Comparison of ENCODE assay signal across 10 mouse cellular contexts in the genomic region with DNA sequence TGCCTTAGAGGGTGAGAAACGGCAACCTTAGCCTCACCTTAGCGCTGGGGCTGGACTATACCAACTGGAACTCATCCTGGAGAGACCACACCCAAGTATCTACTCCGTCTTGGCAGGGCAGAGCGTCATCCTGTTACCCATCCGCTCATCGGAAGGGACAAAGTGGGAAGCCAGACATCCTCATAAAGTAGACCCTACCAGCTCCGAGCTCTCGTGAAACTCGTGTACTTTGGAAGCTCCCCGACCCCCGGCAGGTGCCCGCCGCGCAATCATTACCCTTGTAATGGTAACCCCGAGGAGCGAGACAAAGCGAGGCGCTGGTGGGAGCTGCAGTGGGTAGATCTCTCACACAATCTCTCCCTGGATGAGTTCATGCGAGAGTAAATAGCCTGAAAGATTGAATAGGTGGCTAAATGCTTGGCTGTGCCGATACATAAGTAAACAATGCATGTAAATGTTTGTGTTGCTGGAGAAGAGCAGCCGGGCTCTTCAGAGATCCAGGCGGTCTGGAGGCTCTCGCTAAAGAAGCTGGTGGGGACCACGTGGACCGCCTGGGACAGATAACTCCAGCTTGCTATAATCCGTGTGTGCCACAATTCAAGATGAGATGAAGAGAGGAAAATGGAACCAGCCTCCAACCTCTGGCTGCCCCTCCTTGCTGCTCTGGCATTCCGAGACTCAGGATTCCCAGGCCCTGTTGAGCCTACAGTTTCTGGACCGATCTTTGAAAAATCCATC. TPM values are rescaled to one million over a fixed set of nuclear protein-coding genes. Genes with fewer than 3 reads are reported as not detected.
DNase-seq lines count a peak whose midpoint lies in the region; ATAC-seq and TF ChIP-seq lines count a peak whose summit lies in the region.
"Had no signal": no experiment of that assay in that cellular context is flagged by ENCODE, and none has a peak within 500 bp of the region (broad histone marks: within the 10 kb centered on the region; RNA-seq: fewer than 3 reads in every experiment).

No protein-coding gene starts in this region.

- peaks cover 76% of the 10 kb centered on the region for H3K4me1 ChIP-seq in E14TG2a.4 (replicated peaks; ENCODE audit: low read depth, low read length)
- peaks cover 26% of the 10 kb centered on the region for H3K4me1 ChIP-seq in forebrain, embryonic 12.5 days
- peaks cover 38% of the 10 kb centered on the region for H3K4me1 ChIP-seq in midbrain, embryonic 10.5 days

- peak; percentile 6 to 9 for DNase-seq in cerebellum, postnatal 36 days
- DNase-seq in cerebellum, adult 9-10 months = no peak
- DNase-seq in midbrain, embryonic 10.5 days (ENCODE audit: low spot score) = peak; percentile 43
- no peak for DNase-seq in thymus, postnatal 10 days (ENCODE audit: low spot score in 2 of 2)
- no peak for DNase-seq in spleen, postnatal 36 days (ENCODE audit: low spot score in 2 of 2)

- peak overlapping the region; percentile 56 for H3K9ac ChIP-seq in forebrain, embryonic 12.5 days

- H3K4me3 ChIP-seq in E14TG2a.4 (replicated peaks; ENCODE audit: low read length) = peak overlapping the region; percentile 83
- peak overlapping the region; percentile 50 for H3K4me3 ChIP-seq in forebrain, embryonic 12.5 days (replicated peaks)
- peak overlapping the region; percentile 61 for H3K4me3 ChIP-seq in midbrain, embryonic 10.5 days
- H3K4me3 ChIP-seq: megakaryocyte, embryonic 14.5 days had no signal

- H3K27ac ChIP-seq in forebrain, embryonic 12.5 days = no peak overlapping the region
- H3K27ac ChIP-seq in midbrain, embryonic 10.5 days (replicated peaks) = peak overlapping the region; percentile 71

- H3K36me3 ChIP-seq in E14TG2a.4 (ENCODE audit: insufficient read depth, low read length) = no peaks in the 10 kb centered on the region
- H3K36me3 ChIP-seq in forebrain, embryonic 12.5 days (replicated peaks) = no peaks in the 10 kb centered on the region
- no peaks in the 10 kb centered on the region for H3K36me3 ChIP-seq in midbrain, embryonic 10.5 days

- H3K4me2 ChIP-seq in forebrain, embryonic 12.5 days = peak overlapping the region; percentile 96

- ATAC-seq in forebrain, embryonic 12.5 days (ENCODE audit: low FRiP score) = peak; percentile 60
- no peak for ATAC-seq in erythroid progenitor cell, adult 5-6 weeks (replicated peaks; ENCODE audit: low FRiP score, poor library complexity, severe bottlenecking)

- peaks cover 59% of the 10 kb centered on the region for H3K27me3 ChIP-seq in E14TG2a.4 (ENCODE audit: insufficient read depth, low read length)
- H3K27me3 ChIP-seq in forebrain, embryonic 12.5 days = peaks cover 66% of the 10 kb centered on the region
- H3K27me3 ChIP-seq in midbrain, embryonic 10.5 days (ENCODE audit: low read depth, poor library complexity, severe bottlenecking) = peaks cover 80% of the 10 kb centered on the region

- TF ChIP-seq CTCF in E14TG2a.4 (conservative IDR thresholded peaks at IDR 0.05; ENCODE audit: low read length) = no peak

- H3K9me3 ChIP-seq in E14TG2a.4 (ENCODE audit: low read length) = no peaks in the 10 kb centered on the region
- no peaks in the 10 kb centered on the region for H3K9me3 ChIP-seq in forebrain, embryonic 12.5 days
- H3K9me3 ChIP-seq in midbrain, embryonic 10.5 days (replicated peaks) = no peaks in the 10 kb centered on the region
- H3K9me3 ChIP-seq: megakaryocyte, embryonic 14.5 days had no signal

- 2% methylated on average over 28 of the region's 28 CpGs for WGBS in forebrain, embryonic 12.5 days
- 5% methylated on average over 28 of the region's 28 CpGs for WGBS in midbrain, embryonic 10.5 days

RNA-seq across cellular contexts. Expression of gene Sv2c, which starts 1.2 kb away (rescaled TPM):
- polyA plus RNA-seq in forebrain, embryonic 12.5 days (2016; fragmentation: Nextera tagmentation; extraction: Ambion mirVana) = 0.86 and 1.4 TPM in 2 replicates
- polyA plus RNA-seq in midbrain, embryonic 10.5 days (2016; fragmentation: Nextera tagmentation; extraction: Ambion mirVana) = 1.1 and 1.2 TPM in 2 replicates
- not detected in 2 replicates for total RNA-seq in erythroid progenitor cell, adult 5-6 weeks (2015; ENCODE audit: low replicate concordance)
- total RNA-seq in erythroid progenitor cell, adult 5-6 weeks (2017; ENCODE audit: low replicate concordance) = not detected in 2 replicates

RNA-seq across cellular contexts. Expression of gene Gm17190, which starts 51.7 kb away (rescaled TPM):
- polyA plus RNA-seq in forebrain, embryonic 12.5 days (2016; fragmentation: Nextera tagmentation; extraction: Ambion mirVana) = not detected in 2 replicates
- polyA plus RNA-seq in midbrain, embryonic 10.5 days (2016; fragmentation: Nextera tagmentation; extraction: Ambion mirVana) = not detected in 2 replicates
- total RNA-seq in erythroid progenitor cell, adult 5-6 weeks (2015; ENCODE audit: low replicate concordance) = not detected in 2 replicates
- not detected in 2 replicates for total RNA-seq in erythroid progenitor cell, adult 5-6 weeks (2017; ENCODE audit: low replicate concordance)
- polyA plus RNA-seq: C2C12 had no signal

RNA-seq across cellular contexts. Expression of gene Gm20075, which starts 52.4 kb away (rescaled TPM):
- 26.8 and 35.0 TPM in 2 replicates for polyA plus RNA-seq in forebrain, embryonic 12.5 days (2016; fragmentation: Nextera tagmentation; extraction: Ambion mirVana)
- polyA plus RNA-seq in midbrain, embryonic 10.5 days (2016; fragmentation: Nextera tagmentation; extraction: Ambion mirVana) = 36.8 and 38.5 TPM in 2 replicates
- 1.7 TPM in 1 of 2 replicates, not detected in the other for total RNA-seq in erythroid progenitor cell, adult 5-6 weeks (2015; ENCODE audit: low replicate concordance)
- total RNA-seq in erythroid progenitor cell, adult 5-6 weeks (2017; ENCODE audit: low replicate concordance) = 1.1 and 6.4 TPM in 2 replicates

Comparison
In these comparisons a context has a peak if more than half of its experiments do, and no peak if none do; other contexts are left out.
1. DNase-seq: peak in cerebellum, postnatal 36 days (2 of 2) and midbrain, embryonic 10.5 days (single experiment); none in cerebellum, adult 9-10 months (single experiment), thymus, postnatal 10 days (0 of 2) and spleen, postnatal 36 days (0 of 2).
2. Peak in every context shown above with its lines, with median percentiles within 50 percentile points of each other: H3K4me3 ChIP-seq.